In genomic region chr8:12385686-12386488, GRCm38 (mm10) we compare ENCODE assay signal across 10 mouse cellular contexts. TPM values are rescaled to one million over a fixed set of nuclear protein-coding genes. Genes with fewer than 3 reads are reported as not detected.
DNase-seq lines count a peak whose midpoint lies in the region; ATAC-seq and TF ChIP-seq lines count a peak whose summit lies in the region.
"Had no signal": no experiment of that assay in that cellular context is flagged by ENCODE, and none has a peak within 500 bp of the region (broad histone marks: within the 10 kb centered on the region; RNA-seq: fewer than 3 reads in every experiment).

No protein-coding gene starts in this region.

- ATAC-seq in lung, embryonic 16.5 days (ENCODE audit: low read depth) = no peak
- peak; percentile 22; the same call in 1 of the 2 replicates for ATAC-seq in forebrain, embryonic 13.5 days
- no peak for ATAC-seq in limb, embryonic 14.5 days (ENCODE audit: low FRiP score, low read depth)
- no peak for ATAC-seq in stomach, embryonic 16.5 days (ENCODE audit: insufficient read depth, low FRiP score)

- peak overlapping the region; percentile 30 for H3K4me3 ChIP-seq in lung, embryonic 16.5 days (ENCODE audit: low read length)
- H3K4me3 ChIP-seq in forebrain, embryonic 13.5 days = peak overlapping the region; percentile 59
- H3K4me3 ChIP-seq in limb, embryonic 14.5 days (replicated peaks; ENCODE audit: low read length) = peak overlapping the region; percentile 24
- peak overlapping the region; percentile 36 for H3K4me3 ChIP-seq in stomach, embryonic 16.5 days (replicated peaks; ENCODE audit: low read length)
- H3K4me3 ChIP-seq: myocyte had no signal

- under 1% methylated on average over 70 of the region's 74 CpGs for WGBS in lung, embryonic 16.5 days
- under 1% methylated on average over 74 of the region's 74 CpGs for WGBS in forebrain, embryonic 13.5 days
- WGBS in limb, embryonic 14.5 days = under 1% methylated on average over 74 of the region's 74 CpGs
- under 1% methylated on average over 74 of the region's 74 CpGs for WGBS in stomach, embryonic 16.5 days

- peaks cover 96% of the 10 kb centered on the region for H3K27me3 ChIP-seq in lung, embryonic 16.5 days (ENCODE audit: control insufficient read depth, insufficient read depth, low read depth, low read length)
- peaks cover 74% of the 10 kb centered on the region for H3K27me3 ChIP-seq in forebrain, embryonic 13.5 days
- peaks cover 100% of the 10 kb centered on the region for H3K27me3 ChIP-seq in limb, embryonic 14.5 days (ENCODE audit: control insufficient read depth, insufficient read depth, low read length)
- H3K27me3 ChIP-seq in stomach, embryonic 16.5 days (ENCODE audit: control insufficient read depth, insufficient read depth, low read length) = peaks cover 92% of the 10 kb centered on the region

- no peak overlapping the region for H3K9ac ChIP-seq in lung, embryonic 16.5 days (ENCODE audit: low read length)
- H3K9ac ChIP-seq in forebrain, embryonic 13.5 days = peak overlapping the region; percentile 91
- no peak overlapping the region for H3K9ac ChIP-seq in limb, embryonic 14.5 days (ENCODE audit: low read depth, low read length, severe bottlenecking)
- H3K9ac ChIP-seq in stomach, embryonic 16.5 days (ENCODE audit: low read length) = no peak overlapping the region

- no peak overlapping the region for H3K27ac ChIP-seq in lung, embryonic 16.5 days (ENCODE audit: low read length)
- H3K27ac ChIP-seq in forebrain, embryonic 13.5 days = peak overlapping the region; percentile 97
- H3K27ac ChIP-seq in limb, embryonic 14.5 days (replicated peaks; ENCODE audit: low read depth, low read length) = no peak overlapping the region
- H3K27ac ChIP-seq in stomach, embryonic 16.5 days (ENCODE audit: low read length) = no peak overlapping the region

- peak overlapping the region; percentile 47 for H3K4me2 ChIP-seq in lung, embryonic 16.5 days (ENCODE audit: low read depth, low read length)
- peak overlapping the region; percentile 88 for H3K4me2 ChIP-seq in forebrain, embryonic 13.5 days
- peak overlapping the region; percentile 29 for H3K4me2 ChIP-seq in limb, embryonic 14.5 days (replicated peaks; ENCODE audit: low read depth, low read length, severe bottlenecking)
- peak overlapping the region; percentile 43 for H3K4me2 ChIP-seq in stomach, embryonic 16.5 days (ENCODE audit: low read depth, low read length)

- no peak for DNase-seq in lung, postnatal 25 days (ENCODE audit: low spot score)
- DNase-seq in limb, embryonic 14.5 days (ENCODE audit: low spot score) = no peak
- no peak for DNase-seq in urinary bladder, postnatal 36 days (ENCODE audit: low spot score in 2 of 2)
- no peak for DNase-seq in urinary bladder, postnatal 14 days (ENCODE audit: low spot score)
- DNase-seq in layer of hippocampus, adult 9-11 months = no peak

- peaks cover 28% of the 10 kb centered on the region for H3K4me1 ChIP-seq in lung, embryonic 16.5 days (replicated peaks; ENCODE audit: control insufficient read depth, insufficient read depth, low read length)
- H3K4me1 ChIP-seq in forebrain, embryonic 13.5 days = peaks cover 82% of the 10 kb centered on the region
- peaks cover 8% of the 10 kb centered on the region; the same call in 1 of the 2 replicates for H3K4me1 ChIP-seq in limb, embryonic 14.5 days (ENCODE audit: control insufficient read depth, insufficient read depth, low read length)
- H3K4me1 ChIP-seq in stomach, embryonic 16.5 days (ENCODE audit: control insufficient read depth, insufficient read depth, low read length) = peaks cover 16% of the 10 kb centered on the region

- no peak for TF ChIP-seq POLR2A in limb, embryonic 14.5 days (IDR thresholded peaks at IDR 0.05; ENCODE audit: borderline replicate concordance, extremely low read depth, insufficient read depth, insufficient read length)

- no peaks in the 10 kb centered on the region for H3K9me3 ChIP-seq in lung, embryonic 16.5 days (ENCODE audit: control insufficient read depth, low read length)
- no peaks in the 10 kb centered on the region for H3K9me3 ChIP-seq in forebrain, embryonic 13.5 days (replicated peaks)
- H3K9me3 ChIP-seq in limb, embryonic 14.5 days (ENCODE audit: control insufficient read depth, low read length) = no peaks in the 10 kb centered on the region
- no peaks in the 10 kb centered on the region for H3K9me3 ChIP-seq in stomach, embryonic 16.5 days (replicated peaks; ENCODE audit: control insufficient read depth, low read length)

- no peaks in the 10 kb centered on the region for H3K36me3 ChIP-seq in lung, embryonic 16.5 days (ENCODE audit: control insufficient read depth, insufficient read depth, low read length)
- H3K36me3 ChIP-seq in forebrain, embryonic 13.5 days (ENCODE audit: poor library complexity, severe bottlenecking) = no peaks in the 10 kb centered on the region
- H3K36me3 ChIP-seq in limb, embryonic 14.5 days (ENCODE audit: control insufficient read depth, insufficient read depth, low read length) = no peaks in the 10 kb centered on the region
- H3K36me3 ChIP-seq in stomach, embryonic 16.5 days (ENCODE audit: control insufficient read depth, insufficient read depth, low read length) = no peaks in the 10 kb centered on the region

RNA-seq across cellular contexts. Expression of gene Sox1, which starts 9.2 kb away (rescaled TPM):
- not detected in 2 replicates for polyA plus RNA-seq in lung, embryonic 16.5 days (2015; fragmentation: Nextera tagmentation; extraction: Ambion mirVana)
- polyA plus RNA-seq in forebrain, embryonic 13.5 days (2015; fragmentation: Nextera tagmentation; extraction: Ambion mirVana) = 7.7 and 8.8 TPM in 2 replicates
- 0.05 and 0.13 TPM in 2 replicates for polyA plus RNA-seq in limb, embryonic 14.5 days (2012; rRNA removed)
- polyA plus RNA-seq in limb, embryonic 14.5 days (2014; fragmentation: Nextera tagmentation; extraction: Ambion mirVana) = not detected in 2 replicates
- not detected in 2 replicates for polyA plus RNA-seq in stomach, embryonic 16.5 days (2015; fragmentation: Nextera tagmentation; extraction: Ambion mirVana)
- polyA plus RNA-seq: gonadal fat pad, adult 2 months; myocyte had no signal

Comparison
In these comparisons a context has a peak if more than half of its experiments do, and no peak if none do; other contexts are left out.
1. H3K4me2 ChIP-seq: peak in every context shown above with its lines; median percentile 88 in forebrain, embryonic 13.5 days; 47 in lung, embryonic 16.5 days; 43 in stomach, embryonic 16.5 days; 29 in limb, embryonic 14.5 days.